Mouse (Mus musculus) left cerebral cortex, adult 11 months (tissue): ENCODE results near the gene Yif1b.

ENCODE experiments used
- DNase-seq: peaks from one replicate; pipeline ENCODE4 v3.0.0; 2022; ENCODE audit warnings: low spot score

Yif1b gene

GRCm38 (mm10) chr7:29244732-29245416 is 6.7 kb downstream of the Yif1b start:
- DNase-seq, result no peak

- no peak for DNase-seq
Observed at GRCm38 (mm10) chr7:29246015-29246414, 7.9 kb downstream of the Yif1b start.

DNA sequence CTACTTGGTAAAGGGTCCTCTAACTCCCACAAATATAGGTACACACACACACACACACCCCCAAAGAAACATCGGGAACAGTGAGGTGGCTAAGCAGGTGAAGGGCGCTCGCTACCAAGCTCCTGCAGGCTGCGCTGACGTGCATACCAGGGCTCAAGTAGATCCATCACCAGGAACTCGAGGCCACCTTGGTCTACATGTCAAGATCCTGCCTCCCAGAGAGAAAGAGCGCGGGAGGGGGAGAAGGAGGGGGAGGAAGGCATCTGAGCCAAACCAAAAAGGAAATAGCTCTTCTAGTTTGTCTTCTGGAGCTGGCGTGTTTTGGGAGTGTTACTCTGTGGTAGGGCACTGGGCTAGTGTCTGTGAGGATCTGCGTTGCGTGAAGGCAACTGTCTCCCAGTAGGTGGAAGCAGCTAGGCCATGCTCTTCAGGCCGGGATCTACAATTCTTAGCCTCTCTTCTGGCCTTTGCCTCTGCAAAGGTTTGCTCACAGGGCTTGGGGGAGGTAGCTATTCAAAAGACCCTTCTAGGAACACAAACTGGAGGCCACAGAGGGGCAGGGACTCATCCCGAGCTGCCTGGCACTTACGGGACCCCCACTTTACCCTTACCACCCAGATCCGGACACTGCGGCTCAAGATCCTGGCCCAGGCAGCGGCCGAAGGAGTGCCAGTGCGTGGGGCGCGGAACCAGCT is 8.6 kb downstream of the Yif1b start:
- no peak for DNase-seq

DNA sequence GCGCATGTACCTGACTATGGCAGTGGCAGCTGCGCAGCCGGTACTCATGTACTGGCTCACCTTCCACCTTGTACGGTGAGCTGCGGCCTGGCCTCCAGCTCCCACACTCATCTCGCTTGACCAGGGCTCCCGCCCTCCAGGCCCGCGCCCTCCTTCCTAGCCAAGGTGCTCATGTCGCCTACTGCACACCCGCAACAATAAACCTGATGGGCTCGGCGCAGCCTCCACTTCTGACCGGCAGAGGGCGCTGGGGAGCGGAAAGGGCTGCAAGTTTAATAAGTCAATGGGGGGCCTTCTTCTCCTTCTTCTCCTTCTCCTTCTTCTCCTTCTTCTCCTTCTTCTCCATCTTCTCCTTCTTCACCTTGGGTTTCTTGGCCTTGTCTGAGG is 9.2 kb downstream of the Yif1b start:
- no peak for DNase-seq

- DNase-seq, result no peak
Observed at GRCm38 (mm10) chr7:29247706-29248105, 9.6 kb downstream of the Yif1b start.

DNA sequence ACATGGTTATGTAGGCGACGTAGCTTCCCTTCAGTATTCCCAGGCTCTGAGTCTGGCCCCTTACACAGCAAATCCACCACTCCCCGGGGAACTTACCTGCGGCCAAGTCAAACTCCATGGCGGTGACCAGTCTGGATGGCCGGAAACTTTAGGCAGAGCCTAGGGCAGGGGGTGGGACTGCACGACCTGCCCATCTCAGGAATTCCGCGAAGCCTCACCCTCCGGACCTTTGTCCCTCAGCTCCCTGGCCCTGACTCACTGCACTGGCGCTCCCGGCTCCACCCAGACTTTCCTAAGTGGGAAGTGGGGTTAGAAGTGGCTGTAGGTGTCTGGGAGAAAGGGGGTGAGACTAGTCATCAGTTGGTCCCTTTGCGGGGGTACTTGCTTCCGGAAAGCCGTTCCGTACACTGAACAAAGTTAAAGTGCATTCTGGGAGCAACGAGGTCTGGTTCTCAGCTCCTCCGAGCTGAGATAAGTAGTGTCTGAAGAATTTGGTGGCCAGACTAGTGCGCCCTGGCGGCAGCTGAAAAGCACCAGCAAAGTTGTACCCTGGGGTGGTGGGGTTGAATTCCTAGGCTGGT is 10.2 kb downstream of the Yif1b start, which contains the start of gene 2200002D01Rik:
Gene 2200002D01Rik (minus strand): TSS at position 206 of the 581 bp plus-strand sequence.
- no peak for DNase-seq

GRCm38 (mm10) chr7:29251166-29251565 is 13.0 kb downstream of the Yif1b start:
- no peak for DNase-seq

DNA sequence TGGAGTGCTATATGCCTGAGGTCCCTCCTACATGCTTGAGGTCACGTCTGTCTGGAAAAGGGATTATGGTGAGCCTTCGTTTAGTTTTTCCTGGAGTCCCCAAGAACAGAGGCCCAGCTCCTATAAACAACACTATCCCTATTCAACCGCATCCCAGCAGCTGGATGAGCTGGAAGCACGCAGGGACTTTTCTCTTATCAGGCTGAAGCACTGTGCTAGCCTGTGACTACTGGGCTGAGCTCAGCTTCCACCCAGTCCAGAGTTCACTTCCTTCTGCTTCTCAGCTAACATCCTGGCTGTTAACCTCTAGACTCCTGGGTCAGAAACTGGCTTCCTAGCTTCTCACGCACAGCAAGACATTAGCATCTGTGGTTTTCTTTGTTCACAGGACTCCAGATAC is 15.7 kb downstream of the Yif1b start:
- no peak for DNase-seq

GRCm38 (mm10) chr7:29255875-29256274 is 17.7 kb downstream of the Yif1b start:
- DNase-seq, result no peak

DNA sequence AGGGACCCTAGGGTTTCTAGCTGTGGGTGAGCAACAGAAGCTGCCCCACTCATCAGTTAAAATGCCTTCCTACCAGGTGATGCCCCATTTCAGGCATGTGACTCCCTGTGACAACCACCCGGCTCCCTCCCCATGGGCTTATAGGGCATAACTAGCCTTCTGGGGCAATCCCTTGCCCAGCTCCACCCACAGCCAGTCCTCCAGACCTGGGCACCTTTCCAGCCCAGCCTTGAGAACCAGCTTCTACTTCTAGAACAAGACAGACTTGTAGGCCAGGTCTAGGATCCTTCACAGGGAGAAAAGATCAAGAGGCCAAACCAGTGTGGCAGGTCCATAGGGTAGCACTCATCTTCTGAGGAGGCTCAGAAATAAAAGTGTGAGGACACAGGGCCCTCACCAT is 19.2 kb downstream of the Yif1b start:
- DNase-seq, result no peak

DNA sequence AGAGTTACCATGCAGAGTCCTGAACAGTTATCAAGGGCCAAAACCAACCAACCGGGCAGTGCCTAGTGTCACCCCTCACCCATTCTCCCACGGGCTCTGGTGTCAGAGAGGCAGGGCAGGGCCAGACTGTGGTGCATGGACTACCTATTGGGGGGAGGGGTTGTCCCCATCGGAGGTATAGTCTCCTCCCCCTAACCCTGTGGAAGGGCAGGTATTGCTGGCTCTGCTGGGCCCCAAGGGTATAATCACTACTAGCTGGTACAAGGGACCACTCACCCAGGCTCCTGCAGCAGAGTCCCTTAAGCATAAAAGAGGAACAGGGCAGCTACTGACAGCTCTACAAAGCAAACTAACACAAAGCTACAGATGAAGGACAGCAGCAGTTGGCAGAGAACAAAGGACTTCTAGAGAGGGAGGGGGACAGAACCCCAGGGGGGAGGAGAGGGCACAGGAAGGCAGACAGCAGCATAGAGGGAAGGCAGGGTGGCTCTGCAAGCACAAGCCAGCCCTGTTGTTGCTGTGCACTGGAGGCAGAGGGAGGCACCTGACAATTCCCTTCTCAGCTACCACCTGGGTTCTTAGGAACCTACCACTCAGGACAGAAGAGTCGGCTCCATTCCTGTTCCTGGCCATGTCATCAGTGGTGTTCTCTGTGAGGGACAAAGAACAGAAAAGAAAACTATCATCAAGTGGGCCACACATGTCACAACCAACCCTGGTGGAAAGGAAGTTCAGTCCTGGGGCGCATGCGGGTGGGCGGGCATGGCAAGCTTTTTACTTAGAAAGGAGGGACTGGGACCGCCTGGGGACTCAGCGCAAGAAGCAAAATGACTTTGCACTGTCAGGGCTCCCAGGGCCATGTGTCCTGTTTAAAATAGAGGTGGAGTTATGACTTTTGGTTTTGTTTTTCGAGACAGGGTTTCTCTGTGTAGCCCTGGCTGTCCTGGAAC is 21.9 kb downstream of the Yif1b start:
- no peak for DNase-seq

GRCm38 (mm10) chr7:29262151-29262550 is 24.0 kb downstream of the Yif1b start:
- no peak for DNase-seq

- no peak for DNase-seq
Observed at GRCm38 (mm10) chr7:29263831-29264230, 25.7 kb downstream of the Yif1b start.

DNA sequence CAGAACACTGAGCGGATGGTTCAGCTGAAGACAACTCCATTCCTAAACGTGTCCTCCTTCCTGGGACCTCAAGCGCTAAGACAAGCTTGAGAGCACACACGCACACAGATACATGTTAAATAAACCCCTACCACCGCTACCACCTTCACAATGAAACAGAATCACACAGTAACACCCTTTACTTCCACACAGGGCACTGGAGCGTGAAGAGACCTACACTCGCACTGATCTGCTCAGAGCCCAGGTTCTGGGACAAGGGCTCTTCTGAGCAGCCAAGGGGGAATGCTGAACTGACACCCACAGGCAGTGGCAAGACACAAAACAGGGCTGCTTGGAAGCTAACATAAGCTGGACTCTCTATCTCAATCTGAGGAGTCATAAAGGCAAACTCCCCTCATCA is 27.5 kb downstream of the Yif1b start:
- DNase-seq, result no peak

GRCm38 (mm10) chr7:29266931-29267330 is 28.8 kb downstream of the Yif1b start:
- no peak for DNase-seq

DNA sequence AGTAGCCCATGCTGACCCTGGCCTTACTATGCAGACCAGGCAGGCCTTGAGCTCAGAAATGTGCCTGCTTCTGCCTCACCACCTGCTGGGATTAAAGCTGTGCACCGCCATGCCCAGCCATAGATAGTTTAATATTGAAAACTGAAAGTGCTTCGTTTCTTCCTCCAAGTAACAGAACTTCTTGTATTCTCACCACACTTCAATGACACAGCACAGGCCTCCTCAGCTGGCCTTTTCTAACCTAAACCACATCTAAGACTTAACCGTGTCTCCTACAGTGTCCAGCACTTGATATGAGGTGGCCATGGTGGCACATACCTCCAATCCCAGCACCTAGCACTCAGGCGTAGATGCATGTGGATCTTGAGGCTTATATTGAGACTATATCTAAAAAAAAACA is 32.3 kb downstream of the Yif1b start:
- no peak for DNase-seq

- no peak for DNase-seq
Observed at GRCm38 (mm10) chr7:29271687-29272465, 33.7 kb downstream of the Yif1b start.

DNA sequence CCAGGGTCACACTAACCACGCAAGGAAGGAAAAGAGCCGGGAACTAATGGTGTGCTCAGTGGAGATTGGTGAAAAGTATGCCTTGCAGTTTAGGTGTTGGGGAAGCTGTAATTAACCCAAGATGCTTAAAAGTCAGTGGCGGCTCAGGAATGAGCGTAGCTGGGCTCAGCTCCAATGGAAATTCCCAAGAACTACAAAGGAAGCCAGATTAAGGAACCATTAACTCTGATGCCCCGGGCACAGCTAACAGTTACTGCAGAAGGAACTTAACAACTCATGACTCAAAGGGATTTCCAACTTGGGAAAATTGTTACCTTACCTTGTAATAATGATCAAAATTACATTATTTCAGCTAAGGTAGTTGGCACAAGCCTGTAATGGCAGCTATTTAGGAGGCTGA is 38.6 kb downstream of the Yif1b start:
- no peak for DNase-seq

DNA sequence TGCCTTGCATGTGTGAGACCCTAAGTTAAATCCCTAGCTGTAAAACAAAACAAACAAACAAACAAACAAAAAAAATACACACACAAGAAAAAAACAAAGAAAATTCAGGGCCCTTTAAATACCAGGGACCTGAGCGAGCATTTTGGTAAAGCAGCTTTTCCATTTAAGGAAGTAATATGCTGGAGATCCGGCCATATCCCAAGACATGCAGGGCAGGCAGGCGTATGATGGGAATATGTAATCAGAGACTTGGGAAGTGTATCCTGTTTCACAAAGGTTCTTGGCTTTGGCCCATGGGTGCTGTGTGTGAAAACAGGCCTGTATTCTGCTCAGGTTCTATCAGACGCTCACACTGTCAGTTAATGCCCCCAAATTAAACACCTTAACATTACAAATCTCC is 39.4 kb downstream of the Yif1b start:
- no peak for DNase-seq

GRCm38 (mm10) chr7:29279261-29279660 is 41.1 kb downstream of the Yif1b start:
- DNase-seq, result no peak

DNA sequence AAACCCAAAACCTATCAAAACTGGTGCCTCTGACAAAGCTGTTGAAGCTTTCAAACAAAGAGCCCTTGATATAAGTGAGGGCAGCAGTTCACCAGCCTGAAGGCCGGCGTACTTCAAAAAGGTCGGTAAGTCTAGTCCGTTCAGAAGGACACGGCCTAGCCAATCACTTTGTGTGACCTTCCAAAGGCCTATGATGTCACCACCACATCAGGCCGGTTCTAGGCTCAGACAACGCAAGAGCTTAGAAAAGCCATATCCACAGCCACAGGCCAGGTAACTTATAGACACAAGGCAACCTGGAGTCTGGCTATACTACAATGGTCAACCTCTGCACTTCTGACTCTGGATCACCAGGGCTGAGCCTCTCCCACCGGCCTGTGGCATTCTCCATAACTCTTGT is 41.8 kb downstream of the Yif1b start:
- DNase-seq, result no peak

DNA sequence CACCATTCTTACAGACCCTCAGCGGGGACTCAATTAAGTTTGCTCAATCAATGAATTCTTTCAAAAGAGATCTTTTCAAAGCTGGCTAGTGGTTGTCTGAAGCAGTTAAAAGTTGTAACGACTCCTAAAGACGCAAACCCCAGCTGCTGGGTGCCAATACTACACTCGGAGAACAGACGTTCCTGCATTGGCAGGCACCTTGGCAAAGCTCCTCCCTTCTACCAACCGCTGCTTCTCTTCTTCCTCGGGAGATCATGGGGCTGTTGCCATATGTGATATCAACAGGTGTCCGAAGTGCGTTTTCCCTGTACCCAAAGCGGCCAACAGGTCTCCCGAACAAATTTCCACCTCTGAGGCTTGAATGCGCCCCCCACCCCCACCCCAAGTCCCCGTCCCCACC is 42.7 kb downstream of the Yif1b start:
- DNase-seq, result no peak
